Mouse (Mus musculus): ENCODE data around the gene 6030408B16Rik.
"Not testable (repeated sequence)": the region's sequence is repeated elsewhere in the genome, so short reads cannot be mapped to it uniquely, and the experiment has no call there.

6030408B16Rik gene

GRCm38 (mm10) chr15:101322640-101323039 lies 29.6 kb downstream of the 6030408B16Rik start:
- no peak for DNase-seq

- no peak for DNase-seq
Observed at GRCm38 (mm10) chr15:101323511-101323910, 30.5 kb downstream of the 6030408B16Rik start.

GRCm38 (mm10) chr15:101324409-101324808 lies 31.4 kb downstream of the 6030408B16Rik start:
- DNase-seq: not testable (repeated sequence)

GRCm38 (mm10) chr15:101325991-101326534 lies 33.1 kb downstream of the 6030408B16Rik start:
- DNase-seq: no peak

GRCm38 (mm10) chr15:101327282-101327681 lies 34.3 kb downstream of the 6030408B16Rik start:
- peak; percentile 50 for DNase-seq

GRCm38 (mm10) chr15:101328876-101329563 lies 36.0 kb downstream of the 6030408B16Rik start:
- no peak for DNase-seq

- no peak for DNase-seq
Observed at GRCm38 (mm10) chr15:101329564-101329892, 36.5 kb downstream of the 6030408B16Rik start.

DNA sequence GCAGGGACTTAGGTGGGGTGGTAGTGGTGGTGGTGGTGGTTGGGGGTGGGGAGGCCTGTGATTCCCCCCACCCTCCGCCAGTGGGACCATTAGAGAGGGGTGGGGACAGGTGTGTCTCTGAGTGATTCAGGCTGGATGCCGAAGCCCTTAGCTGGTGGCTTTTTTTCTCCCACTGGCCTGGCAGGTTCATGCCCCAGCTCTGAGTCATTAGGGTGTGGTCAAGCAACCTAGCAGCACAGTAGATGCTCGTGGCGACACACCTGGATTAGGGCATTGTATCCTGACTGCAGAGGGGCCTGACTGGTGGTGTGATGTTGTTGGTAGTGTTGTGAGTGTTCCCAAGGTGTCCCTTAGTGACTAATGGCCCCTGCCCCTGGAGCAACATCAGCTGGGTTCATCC lies 38.1 kb downstream of the 6030408B16Rik start:
- DNase-seq: no peak

GRCm38 (mm10) chr15:101332370-101332769 lies 39.4 kb downstream of the 6030408B16Rik start:
- DNase-seq: no peak

DNA sequence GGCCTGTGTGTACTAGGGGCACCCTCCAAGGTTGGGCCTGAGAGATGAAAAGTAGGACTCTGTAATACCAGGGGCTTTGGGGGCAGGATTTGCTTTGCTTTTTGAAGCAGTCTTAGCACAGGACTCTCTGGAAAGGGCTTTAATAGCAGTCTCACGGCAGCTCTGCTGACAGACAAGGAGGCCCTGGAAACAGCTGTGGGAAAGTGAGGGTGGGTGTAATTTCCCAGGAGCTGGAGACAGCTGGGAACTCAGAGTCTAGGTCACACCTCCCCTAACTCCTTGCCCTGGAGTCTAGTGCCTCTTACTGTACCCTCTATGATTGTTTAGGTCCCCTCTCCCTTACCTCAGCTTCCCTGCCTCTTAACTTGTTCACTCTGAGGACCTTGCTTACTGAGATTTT lies 40.2 kb downstream of the 6030408B16Rik start:
- DNase-seq: no peak

DNA sequence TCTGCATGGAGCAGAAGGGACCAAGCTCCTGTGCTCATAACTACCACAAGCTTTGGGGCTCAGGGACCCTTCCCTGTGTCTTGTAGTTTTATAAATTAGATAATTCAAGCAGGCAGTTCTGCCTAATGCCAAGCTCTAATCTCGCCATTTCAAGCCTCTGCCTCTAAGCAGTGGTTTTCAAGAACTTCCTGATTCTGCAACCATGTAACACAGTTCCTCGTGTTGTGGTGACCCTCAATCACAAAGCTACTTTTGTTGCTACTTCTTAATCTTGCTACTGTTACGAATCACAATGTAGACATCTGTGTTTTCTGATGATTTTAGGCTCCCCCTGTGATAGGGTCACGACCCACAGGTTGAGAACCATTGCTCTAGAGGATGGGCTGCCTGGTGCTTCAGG lies 40.6 kb downstream of the 6030408B16Rik start:
- no peak for DNase-seq

DNA sequence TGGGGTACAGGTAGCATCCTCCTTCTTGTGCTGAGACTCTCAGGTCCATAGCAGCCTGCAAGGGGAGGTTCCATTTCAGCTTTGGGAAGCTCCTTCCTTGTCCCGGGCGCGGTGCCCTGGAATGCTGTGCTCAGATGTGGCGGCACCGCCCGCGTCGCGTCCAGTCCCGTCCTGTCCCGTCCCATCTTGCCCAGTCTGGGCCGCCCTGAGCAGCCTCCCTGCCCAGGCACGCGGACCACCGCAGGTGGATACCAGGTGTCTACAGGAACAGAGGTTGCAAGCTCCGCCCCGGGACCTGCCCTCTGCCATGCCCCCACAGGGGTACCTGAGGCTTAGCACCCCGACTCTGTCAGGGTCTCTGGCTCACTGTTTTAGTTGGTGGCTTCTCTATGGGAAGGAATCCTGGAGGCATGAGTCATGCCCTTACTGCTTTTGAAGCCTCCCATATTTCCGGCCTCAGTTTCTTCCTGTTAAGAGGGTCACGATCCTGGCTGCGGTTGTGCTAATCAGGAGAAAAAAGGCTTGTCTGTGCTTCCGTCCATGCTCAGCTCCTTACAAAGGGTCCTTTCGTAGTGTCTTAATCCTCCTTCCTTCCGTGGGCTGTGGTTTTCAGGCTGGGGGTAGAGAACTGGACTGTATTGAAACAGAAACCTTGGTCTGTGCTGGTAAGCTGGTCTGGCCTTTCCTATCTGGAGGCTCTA lies 43.6 kb downstream of the 6030408B16Rik start:
- no peak for DNase-seq

DNA sequence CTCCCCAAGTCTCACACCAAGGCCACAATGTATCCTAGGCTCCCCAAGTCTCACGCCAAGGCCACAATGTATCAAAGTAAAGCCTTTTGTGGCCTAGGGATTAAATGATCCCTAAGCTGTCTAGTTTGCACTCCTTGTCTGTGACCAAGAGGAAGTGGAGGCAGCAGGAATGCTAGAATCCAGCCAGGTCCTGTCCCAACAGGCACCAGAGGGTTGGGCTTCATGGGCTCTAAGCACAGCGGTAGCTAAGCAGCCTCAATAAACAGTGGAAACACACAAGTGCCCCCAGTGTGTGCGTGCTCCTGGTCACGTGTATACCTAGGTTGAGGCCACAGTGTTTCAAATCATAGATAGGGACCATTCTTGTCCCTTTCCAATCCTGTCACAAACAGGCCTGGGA lies 45.3 kb downstream of the 6030408B16Rik start:
- no peak for DNase-seq

DNA sequence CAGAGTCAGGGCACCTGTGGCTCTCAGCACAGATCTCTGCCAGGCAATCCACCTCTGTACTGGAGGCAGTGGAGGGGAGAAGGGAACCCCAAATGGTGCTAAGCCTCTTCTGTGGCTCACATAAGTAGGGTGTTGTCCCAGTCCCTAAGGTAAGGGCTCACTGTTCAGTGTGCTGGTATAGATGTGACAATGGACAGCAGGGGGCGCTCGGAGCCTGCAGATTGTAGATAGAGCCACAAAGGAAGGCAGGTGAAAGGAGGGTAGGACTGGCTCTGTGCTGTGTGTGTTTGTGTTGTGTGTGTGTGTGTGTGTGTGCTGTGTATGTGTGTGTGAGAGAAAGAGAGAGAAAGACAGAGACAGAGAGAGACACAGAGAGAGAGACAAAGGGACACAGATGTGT lies 46.5 kb downstream of the 6030408B16Rik start:
- DNase-seq: peak; percentile 66

DNA sequence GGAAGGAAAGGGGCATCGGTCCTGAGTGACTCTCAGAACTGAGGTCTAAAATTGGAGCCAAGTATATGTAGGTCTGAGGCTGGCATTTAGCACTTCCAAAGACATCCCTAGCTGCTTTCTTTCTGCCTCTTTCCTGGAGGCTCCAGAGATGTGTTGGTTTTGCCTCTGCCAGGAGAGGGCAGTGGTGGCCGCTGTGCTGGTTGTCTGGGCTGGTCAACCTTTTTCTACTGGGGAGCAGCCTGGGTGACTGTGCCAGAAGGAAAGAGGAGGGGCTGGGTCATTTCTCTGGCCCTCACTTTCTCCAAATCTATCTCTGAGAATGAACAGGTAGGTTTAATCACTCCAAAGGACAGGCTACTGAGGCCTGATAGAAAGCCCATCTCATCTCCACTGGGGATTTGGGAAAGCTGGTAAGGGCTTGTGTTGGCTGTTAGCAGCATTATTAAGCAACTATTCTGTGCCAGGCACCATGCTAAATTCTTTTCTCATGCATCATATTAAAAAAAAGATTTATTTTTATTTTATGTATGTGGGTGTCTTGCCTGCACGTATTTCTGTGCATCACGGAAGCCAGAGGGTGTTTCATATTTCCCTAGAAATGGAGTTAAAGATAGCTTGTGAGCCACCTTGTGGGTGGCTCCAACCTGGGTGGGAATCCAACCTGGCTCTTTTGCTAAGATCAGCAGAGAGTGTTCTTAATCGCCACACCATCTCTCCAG lies 48.9 kb downstream of the 6030408B16Rik start:
- DNase-seq: no peak

All from cerebellum, adult 11-12 months (tissue).